Mouse (Mus musculus): ENCODE results near the gene Igf1r.

DNA sequence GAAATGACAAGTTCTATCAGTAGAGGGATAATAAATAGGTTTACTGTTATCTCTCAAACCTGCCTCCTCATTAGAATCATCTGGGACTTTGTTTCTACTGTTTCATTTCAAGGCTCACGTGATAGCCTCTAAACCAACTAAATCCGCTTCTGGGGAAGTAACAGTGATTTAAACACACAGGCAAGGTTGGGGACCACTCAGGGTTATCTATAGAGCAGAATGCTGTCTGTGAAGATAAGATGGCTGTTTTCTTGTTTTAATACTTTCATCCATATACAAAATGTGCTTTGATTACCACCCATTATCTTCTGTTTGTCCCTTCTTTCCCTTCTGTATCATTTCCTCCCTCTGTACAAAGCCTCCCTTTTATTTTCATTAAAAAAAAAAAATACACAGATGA, 172.7 kb downstream of the Igf1r start:
- no peak for TF ChIP-seq CTCF (IDR thresholded peaks at IDR 0.05; ENCODE audit: extremely low read depth, insufficient read depth, insufficient read length, insufficient replicate concordance)
- TF ChIP-seq POLR2A (IDR thresholded peaks at IDR 0.05; ENCODE audit: low read depth, low read length) = no peak

Data from spleen, adult 2 months (tissue).